Mouse (Mus musculus) gastrocnemius, postnatal 36 days (tissue): Measurements from ENCODE around the gene Pde4b. TPM values are rescaled to one million over a fixed set of nuclear protein-coding genes. Genes with fewer than 3 reads are reported as not detected.

ENCODE experiments used
- DNase-seq, 2 experiments: peaks; one replicate each; pipeline ENCODE4 v3.0.0; 2022
- intact Hi-C: fragments of 180-260 bp; cut with DNase I; formaldehyde crosslinking; loops from one replicate; pipeline ENCODE4 v1.15.1; 2025
- total RNA-seq, 2 experiments: library from RNA; stranded (reverse); gene quantifications; 2 replicates each; pipeline ENCODE4 v1.2.3; 2021

Gene Pde4b
- total RNA-seq, 2 experiments from 2014 or later = 41.3 to 44.3 TPM

GRCm38 (mm10) chr4:102564286-102564685 is 476.9 kb downstream of the Pde4b start:
- intact Hi-C loops = no loop called here
- no peak for DNase-seq

- DNase-seq = no peak
- intact Hi-C loops = no loop called here
Measured at GRCm38 (mm10) chr4:102566421-102566820, 479.1 kb downstream of the Pde4b start.

- DNase-seq = no peak
- intact Hi-C loops = no loop called here
Measured at GRCm38 (mm10) chr4:102567111-102567510, 479.8 kb downstream of the Pde4b start.

- intact Hi-C loops = no loop called here
- DNase-seq = no peak
Measured at GRCm38 (mm10) chr4:102567676-102568254, 480.4 kb downstream of the Pde4b start.

GRCm38 (mm10) chr4:102568591-102568990 is 481.2 kb downstream of the Pde4b start:
- peak; percentile 69 to 72 for DNase-seq
- intact Hi-C loops = no loop called here

GRCm38 (mm10) chr4:102569101-102569583 is 481.8 kb downstream of the Pde4b start:
- DNase-seq = no peak
- intact Hi-C loops = no loop called here

GRCm38 (mm10) chr4:102569950-102570765 is 482.8 kb downstream of the Pde4b start:
- intact Hi-C loops = loop anchor here (1.0 kb wide), 2 partner anchors 32 to 59 kb away; no protein-coding TSS in a partner anchor
- peak; percentile 68 to 71 for DNase-seq

GRCm38 (mm10) chr4:102570766-102571411 is 483.5 kb downstream of the Pde4b start:
- no peak for DNase-seq

GRCm38 (mm10) chr4:102572031-102572430 is 484.7 kb downstream of the Pde4b start:
- intact Hi-C loops = no loop called here
- no peak for DNase-seq

More at GRCm38 (mm10) chr4:102570766-102571411, 483.5 kb downstream of the Pde4b start:
- intact Hi-C loops = loop anchor here (1.0 kb wide), 2 partner anchors 33 to 60 kb away; no protein-coding TSS in a partner anchor

- intact Hi-C loops = no loop called here
- no peak for DNase-seq
Measured at GRCm38 (mm10) chr4:102572591-102572990, 485.2 kb downstream of the Pde4b start.

- peak in 1 of 2 experiments; percentile 26 for DNase-seq
Measured at GRCm38 (mm10) chr4:102573361-102573781, 486.0 kb downstream of the Pde4b start.

GRCm38 (mm10) chr4:102574226-102574625 is 486.9 kb downstream of the Pde4b start:
- DNase-seq = peak; percentile 61 to 70

More at GRCm38 (mm10) chr4:102573361-102573781, 486.0 kb downstream of the Pde4b start:
- intact Hi-C loops = no loop called here

GRCm38 (mm10) chr4:102574666-102575254 is 487.4 kb downstream of the Pde4b start:
- intact Hi-C loops = loop anchor here (1.0 kb wide), 1 partner anchor 63 kb away; no protein-coding TSS in a partner anchor
- no peak for DNase-seq

More at GRCm38 (mm10) chr4:102574226-102574625, 486.9 kb downstream of the Pde4b start:
- intact Hi-C loops = loop anchor here (1.0 kb wide), 1 partner anchor 63 kb away; no protein-coding TSS in a partner anchor

GRCm38 (mm10) chr4:102576109-102576508 is 488.8 kb downstream of the Pde4b start:
- intact Hi-C loops = no loop called here
- DNase-seq = no peak

- DNase-seq = no peak
- intact Hi-C loops = no loop called here
Measured at GRCm38 (mm10) chr4:102577636-102578035, 490.3 kb downstream of the Pde4b start.

- intact Hi-C loops = no loop called here
- no peak for DNase-seq
Measured at GRCm38 (mm10) chr4:102579051-102579450, 491.7 kb downstream of the Pde4b start.

- intact Hi-C loops = no loop called here
- no peak for DNase-seq
Measured at GRCm38 (mm10) chr4:102579746-102580145, 492.4 kb downstream of the Pde4b start.

GRCm38 (mm10) chr4:102582165-102582749 is 494.9 kb downstream of the Pde4b start:
- intact Hi-C loops = no loop called here
- DNase-seq = no peak

GRCm38 (mm10) chr4:102582963-102583362 is 495.6 kb downstream of the Pde4b start:
- DNase-seq = no peak
- intact Hi-C loops = no loop called here

- intact Hi-C loops = no loop called here
- DNase-seq = no peak
Measured at GRCm38 (mm10) chr4:102583469-102583868, 496.1 kb downstream of the Pde4b start.
